Mouse (Mus musculus): ENCODE data around the gene AW011738. TPM values are rescaled to one million over a fixed set of nuclear protein-coding genes. Genes with fewer than 3 reads are reported as not detected.

AW011738 gene
- polyA plus RNA-seq, 1 experiment from 2014 or later: 3.0 TPM

GRCm38 (mm10) chr4:156188162-156188810, 14.8 kb upstream of the AW011738 start:
- Histone ChIP-seq H3K9me3 (replicated peaks) (no peaks in the 10 kb centered on the region), H3K4me1 (replicated peaks) (peaks cover 73% of the 10 kb centered on the region), H3K9ac (0 out of 2 replicates have a peak overlapping the region, but pooled peaks have one; percentile 11), H3K4me3 (no peak overlapping the region), H3K4me2 (no peak overlapping the region), H3K27ac (peak overlapping the region; percentile 43; the same call in 1 of the 2 replicates), H3K36me3 (peaks cover 5% of the 10 kb centered on the region; the same call in 1 of the 2 replicates), H3K27me3 (no peaks in the 10 kb centered on the region)
- ATAC-seq (replicated peaks; ENCODE audit: insufficient number of reproducible peaks, insufficient read depth, low FRiP score, low read depth): no peak
- 70% methylated on average over 5 of the region's 5 CpGs for WGBS

GRCm38 (mm10) chr4:156188811-156189323, 14.2 kb upstream of the AW011738 start:
- peak overlapping the region; percentile 14; the same call in 1 of the 2 replicates for H3K4me2 ChIP-seq
- H3K36me3 ChIP-seq: peaks cover 5% of the 10 kb centered on the region; the same call in 1 of the 2 replicates

GRCm38 (mm10) chr4:156192421-156193199, 10.5 kb upstream of the AW011738 start:
- ATAC-seq (replicated peaks; ENCODE audit: insufficient number of reproducible peaks, insufficient read depth, low FRiP score, low read depth): no peak
- Histone ChIP-seq H3K4me3 (no peak overlapping the region), H3K9ac (no peak overlapping the region), H3K4me1 (replicated peaks) (peaks cover 70% of the 10 kb centered on the region), H3K9me3 (replicated peaks) (no peaks in the 10 kb centered on the region), H3K27ac (peak overlapping the region; percentile 62), H3K36me3 (peaks cover 8% of the 10 kb centered on the region; the same call in 1 of the 2 replicates), H3K27me3 (no peaks in the 10 kb centered on the region), H3K4me2 (no peak overlapping the region)
- 38% methylated on average over 8 of the region's 8 CpGs for WGBS

More at GRCm38 (mm10) chr4:156188811-156189323, 14.2 kb upstream of the AW011738 start:
- 32% methylated on average over 6 of the region's 6 CpGs for WGBS
- peak overlapping the region; percentile 43 for H3K27ac ChIP-seq
- no peaks in the 10 kb centered on the region for H3K9me3 ChIP-seq (replicated peaks)
- no peak overlapping the region for H3K4me3 ChIP-seq
- no peak; the same call in 1 of the 2 replicates for ATAC-seq (replicated peaks; ENCODE audit: insufficient number of reproducible peaks, insufficient read depth, low FRiP score, low read depth)
- H3K9ac ChIP-seq: 0 out of 2 replicates have a peak overlapping the region, but pooled peaks have one; percentile 11
- no peaks in the 10 kb centered on the region for H3K27me3 ChIP-seq
- peaks cover 78% of the 10 kb centered on the region for H3K4me1 ChIP-seq (replicated peaks)

GRCm38 (mm10) chr4:156193200-156193590, 9.9 kb upstream of the AW011738 start:
- Histone ChIP-seq H3K4me1 (replicated peaks) (peaks cover 68% of the 10 kb centered on the region), H3K4me2 (no peak overlapping the region), H3K27me3 (no peaks in the 10 kb centered on the region), H3K27ac (peak overlapping the region; percentile 62), H3K36me3 (peaks cover 8% of the 10 kb centered on the region; the same call in 1 of the 2 replicates), H3K9ac (no peak overlapping the region), H3K4me3 (no peak overlapping the region), H3K9me3 (replicated peaks) (no peaks in the 10 kb centered on the region)
- 29% methylated on average over 2 of the region's 2 CpGs for WGBS
- no peak for ATAC-seq (replicated peaks; ENCODE audit: insufficient number of reproducible peaks, insufficient read depth, low FRiP score, low read depth)

GRCm38 (mm10) chr4:156193906-156194305, 9.2 kb upstream of the AW011738 start:
- Histone ChIP-seq H3K4me2 (no peak overlapping the region), H3K27ac (no peak overlapping the region), H3K9ac (no peak overlapping the region), H3K4me3 (no peak overlapping the region), H3K27me3 (no peaks in the 10 kb centered on the region), H3K36me3 (peaks cover 8% of the 10 kb centered on the region; the same call in 1 of the 2 replicates), H3K9me3 (replicated peaks) (no peaks in the 10 kb centered on the region), H3K4me1 (replicated peaks) (peaks cover 60% of the 10 kb centered on the region)
- 76% methylated on average over 5 of the region's 5 CpGs for WGBS
- ATAC-seq (replicated peaks; ENCODE audit: insufficient number of reproducible peaks, insufficient read depth, low FRiP score, low read depth): no peak

GRCm38 (mm10) chr4:156194346-156194745, 8.8 kb upstream of the AW011738 start:
- no peaks in the 10 kb centered on the region for H3K27me3 ChIP-seq
- no peak overlapping the region for H3K9ac ChIP-seq
- 58% methylated on average over 6 of the region's 6 CpGs for WGBS
- peaks cover 56% of the 10 kb centered on the region for H3K4me1 ChIP-seq (replicated peaks)
- H3K4me3 ChIP-seq: no peak overlapping the region
- no peaks in the 10 kb centered on the region for H3K9me3 ChIP-seq (replicated peaks)
- no peak overlapping the region for H3K4me2 ChIP-seq
- no peak for ATAC-seq (replicated peaks; ENCODE audit: insufficient number of reproducible peaks, insufficient read depth, low FRiP score, low read depth)
- H3K27ac ChIP-seq: no peak overlapping the region
- H3K36me3 ChIP-seq: peaks cover 8% of the 10 kb centered on the region; the same call in 1 of the 2 replicates

GRCm38 (mm10) chr4:156195927-156196870, 6.9 kb upstream of the AW011738 start:
- peak overlapping the region; percentile 88 for H3K9ac ChIP-seq
- peak overlapping the region; percentile 72 for H3K27ac ChIP-seq
- H3K4me2 ChIP-seq: peak overlapping the region; percentile 97
- peak overlapping the region; percentile 79 for H3K4me3 ChIP-seq
- 3% methylated on average over 35 of the region's 35 CpGs for WGBS
- H3K4me1 ChIP-seq (replicated peaks): peaks cover 43% of the 10 kb centered on the region
- no peaks in the 10 kb centered on the region for H3K9me3 ChIP-seq (replicated peaks)
- H3K36me3 ChIP-seq: 0 out of 2 replicates have a peak, but pooled peaks cover 8% of the 10 kb centered on the region
- ATAC-seq (replicated peaks; ENCODE audit: insufficient number of reproducible peaks, insufficient read depth, low FRiP score, low read depth): no peak
- H3K27me3 ChIP-seq: no peaks in the 10 kb centered on the region

GRCm38 (mm10) chr4:156197131-156197828, 5.8 kb upstream of the AW011738 start, which contains the start of gene Agrn:
Gene Agrn, minus strand, starts transcription at chr4:156197488.
- WGBS: 1% methylated on average over 36 of the region's 88 CpGs
- Histone ChIP-seq H3K27me3 (no peaks in the 10 kb centered on the region), H3K27ac (peak within 1 kb of the TSS; percentile 95), H3K36me3 (0 out of 2 replicates have a peak, but pooled peaks cover 6% of the 10 kb centered on the region), H3K4me1 (replicated peaks) (peaks cover 43% of the 10 kb centered on the region), H3K9me3 (replicated peaks) (no peaks in the 10 kb centered on the region), H3K4me2 (peak within 1 kb of the TSS; percentile 97), H3K9ac (peak within 1 kb of the TSS; percentile 88), H3K4me3 (peak within 1 kb of the TSS; percentile 79)
- peak; percentile 85 for ATAC-seq (replicated peaks; ENCODE audit: insufficient number of reproducible peaks, insufficient read depth, low FRiP score, low read depth)

GRCm38 (mm10) chr4:156197829-156198205, 5.3 kb upstream of the AW011738 start:
- 0 out of 2 replicates have a peak, but pooled peaks cover 3% of the 10 kb centered on the region for H3K36me3 ChIP-seq
- WGBS: under 1% methylated on average over 26 of the region's 26 CpGs
- peak overlapping the region; percentile 67 for H3K9ac ChIP-seq
- peak overlapping the region; percentile 95 for H3K27ac ChIP-seq
- no peaks in the 10 kb centered on the region for H3K9me3 ChIP-seq (replicated peaks)
- H3K4me3 ChIP-seq: peak overlapping the region; percentile 79
- peaks cover 43% of the 10 kb centered on the region for H3K4me1 ChIP-seq (replicated peaks)
- no peaks in the 10 kb centered on the region for H3K27me3 ChIP-seq
- peak overlapping the region; percentile 72 for H3K4me2 ChIP-seq
- ATAC-seq (replicated peaks; ENCODE audit: insufficient number of reproducible peaks, insufficient read depth, low FRiP score, low read depth): peak; percentile 90

Data from heart, embryonic 15.5 days (tissue).